Mouse (Mus musculus) ovary, adult 18-20 months (tissue): ENCODE measurements around the gene Mefv.
"Not testable (repeated sequence)": the region's sequence is repeated elsewhere in the genome, so short reads cannot be mapped to it uniquely, and the experiment has no call there.

Experiments
- DNase-seq: peaks from one replicate; pipeline ENCODE4 v3.0.0; 2022; ENCODE audit warnings: low spot score, mixed read lengths

Mefv gene

DNA sequence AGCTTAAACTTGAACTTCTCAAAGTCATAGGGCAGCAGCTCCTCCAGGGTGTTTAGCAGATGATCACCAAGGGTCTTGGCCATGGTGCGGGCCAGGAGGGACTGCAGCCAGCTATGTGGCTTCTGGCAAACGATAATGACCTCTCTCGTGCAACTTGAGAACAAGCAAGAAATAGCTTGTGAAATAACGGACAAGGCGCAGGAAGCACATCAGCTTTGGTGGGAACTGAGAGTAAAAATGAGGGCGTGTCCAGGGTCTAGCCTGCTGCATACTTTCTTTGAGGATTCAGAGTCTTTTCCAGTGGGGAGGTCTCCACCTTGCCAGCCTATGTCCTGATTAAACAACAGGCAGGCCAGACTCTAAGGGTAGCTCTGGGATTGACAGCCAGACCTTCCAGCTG, at the start of gene Mefv:
Gene Mefv, minus strand, starts transcription at position 118 of the 400 bp plus-strand sequence.
- DNase-seq = no peak

DNA sequence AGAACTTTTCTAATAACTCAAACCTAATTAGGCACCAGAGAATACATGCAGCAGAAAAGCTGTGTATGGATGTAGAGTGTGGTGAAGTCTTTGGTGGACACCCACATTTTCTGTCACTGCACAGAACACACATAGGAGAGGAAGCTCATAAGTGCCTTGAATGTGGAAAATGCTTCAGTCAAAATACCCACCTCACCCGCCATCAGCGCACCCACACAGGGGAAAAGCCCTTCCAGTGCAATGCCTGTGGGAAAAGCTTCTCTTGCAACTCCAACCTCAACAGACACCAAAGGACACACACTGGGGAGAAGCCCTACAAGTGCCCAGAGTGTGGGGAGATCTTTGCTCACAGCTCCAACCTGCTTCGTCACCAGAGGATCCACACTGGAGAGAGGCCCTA, 31.1 kb upstream of the Mefv start:
- no peak for DNase-seq

DNA sequence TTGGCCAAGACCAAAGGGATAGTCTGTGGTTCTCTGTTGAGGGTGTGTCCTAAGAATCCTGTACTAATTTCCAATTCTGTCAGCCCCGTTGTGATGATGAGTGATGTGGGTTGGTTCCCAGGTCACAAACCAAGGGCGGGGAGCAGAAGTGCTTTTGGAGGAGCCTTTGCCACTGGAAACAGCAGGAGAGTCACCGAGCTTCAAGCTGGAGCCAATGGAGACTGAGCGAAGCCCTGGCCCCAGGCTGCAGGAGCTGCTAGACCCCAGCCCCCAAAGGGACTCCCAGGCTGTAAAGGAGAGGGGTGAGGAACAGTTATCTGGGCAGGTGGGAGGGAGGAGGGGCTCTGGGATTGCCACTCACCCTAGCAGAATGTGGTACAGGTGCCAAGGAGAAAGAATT, 27.8 kb upstream of the Mefv start:
- DNase-seq = no peak

DNA sequence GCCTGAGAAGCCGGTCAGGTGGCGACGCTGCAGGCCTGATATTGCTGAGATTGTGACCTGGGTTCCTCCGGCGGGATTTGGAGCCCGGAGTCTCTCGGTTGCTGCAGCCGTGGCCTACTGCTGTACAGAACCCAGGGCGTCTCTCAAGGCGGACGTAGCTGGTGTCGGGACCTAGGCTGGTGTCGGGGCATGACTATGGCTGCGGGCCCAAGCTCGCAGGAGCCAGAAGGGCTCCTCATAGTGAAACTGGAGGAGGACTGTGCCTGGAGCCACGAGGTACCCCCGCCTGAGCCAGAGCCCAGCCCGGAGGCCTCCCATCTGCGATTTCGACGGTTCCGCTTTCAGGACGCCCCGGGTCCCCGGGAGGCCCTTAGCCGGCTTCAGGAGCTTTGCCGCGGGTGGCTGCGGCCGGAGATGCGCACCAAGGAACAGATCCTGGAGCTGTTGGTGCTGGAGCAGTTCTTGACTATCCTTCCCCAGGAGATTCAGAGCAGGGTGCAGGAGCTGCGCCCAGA, 26.3 kb upstream of the Mefv start:
- DNase-seq = no peak

DNA sequence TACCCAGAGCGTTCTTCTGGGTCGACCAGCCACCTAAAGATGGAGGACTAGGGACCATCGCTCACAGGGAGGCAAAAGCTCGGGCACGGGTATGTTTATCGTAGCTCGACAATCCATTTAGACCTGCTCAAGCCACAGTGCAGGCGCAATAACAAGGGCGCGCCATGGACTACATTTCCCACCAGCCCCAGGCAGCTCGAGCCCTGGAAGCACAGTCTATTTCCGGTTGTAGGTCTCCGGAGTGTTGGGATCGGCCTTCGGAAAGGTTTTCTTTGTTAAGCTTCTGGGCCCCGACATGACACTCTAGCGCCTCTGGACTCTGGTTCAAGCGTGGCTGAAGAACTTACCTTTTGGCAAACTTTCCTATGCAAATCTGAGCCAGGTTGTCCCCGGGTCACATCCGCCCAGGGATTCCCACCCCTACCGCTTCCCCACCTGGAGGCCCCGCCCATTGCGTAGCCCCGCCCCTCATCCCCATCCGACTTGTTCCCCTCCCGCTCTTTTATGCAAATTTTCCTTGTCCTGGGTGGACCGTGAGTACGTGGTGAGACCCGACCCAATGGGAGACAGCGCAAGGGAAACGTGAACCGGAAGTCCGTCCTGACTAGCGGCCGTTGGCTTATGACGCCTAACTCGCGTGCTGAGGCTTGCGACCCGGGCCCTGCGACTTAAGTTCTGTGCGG, 25.7 kb upstream of the Mefv start, which contains the start of gene Zfp263:
Gene Zfp263, plus strand, starts transcription at position 591 of the 683 bp plus-strand sequence.
- peak; percentile 92 for DNase-seq

DNA sequence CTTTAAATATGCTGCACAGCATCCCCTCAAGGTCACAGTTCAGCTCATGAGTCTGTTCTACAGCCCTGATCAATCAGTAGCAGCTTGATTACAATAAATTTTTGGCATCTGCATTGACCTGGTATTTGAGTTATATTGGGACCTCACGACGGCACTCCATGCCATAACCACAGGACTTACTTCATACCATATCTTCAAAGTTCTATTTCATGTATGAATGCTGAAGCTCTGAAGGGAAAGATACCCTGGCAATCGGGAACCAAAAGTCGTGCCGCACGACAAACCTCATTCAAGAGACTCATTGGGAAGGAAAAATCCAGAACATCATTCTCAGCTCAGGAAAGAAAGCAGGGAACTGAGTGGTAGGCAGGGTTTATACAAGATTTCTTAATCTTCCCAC, 24.6 kb upstream of the Mefv start:
- DNase-seq = no peak

DNA sequence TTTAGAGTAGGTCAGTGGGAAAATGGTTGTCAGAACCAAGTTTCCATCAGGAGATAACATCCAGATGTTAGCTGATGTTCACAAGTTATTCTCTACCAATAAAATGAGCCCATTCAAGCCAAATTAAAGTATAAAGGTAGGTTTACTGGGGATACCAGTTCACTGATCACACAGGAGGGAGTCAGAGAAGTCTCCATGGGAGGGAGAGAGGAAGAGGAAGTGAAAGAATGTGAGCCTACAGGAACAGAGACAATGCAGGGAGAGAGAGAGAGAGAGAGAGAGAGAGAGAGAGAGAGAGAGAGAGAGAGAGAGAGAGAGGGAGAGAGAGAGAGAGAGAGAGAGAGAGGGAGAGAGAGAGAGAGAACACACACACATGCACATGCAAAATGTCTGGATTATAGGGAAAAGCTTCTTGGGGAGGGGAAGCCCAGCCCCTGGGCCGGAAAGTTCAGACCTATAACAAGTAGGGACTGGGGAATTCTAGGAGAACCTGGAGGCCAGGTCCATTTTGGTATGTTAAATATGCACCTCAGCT, 15.4 kb upstream of the Mefv start:
- no peak for DNase-seq

DNA sequence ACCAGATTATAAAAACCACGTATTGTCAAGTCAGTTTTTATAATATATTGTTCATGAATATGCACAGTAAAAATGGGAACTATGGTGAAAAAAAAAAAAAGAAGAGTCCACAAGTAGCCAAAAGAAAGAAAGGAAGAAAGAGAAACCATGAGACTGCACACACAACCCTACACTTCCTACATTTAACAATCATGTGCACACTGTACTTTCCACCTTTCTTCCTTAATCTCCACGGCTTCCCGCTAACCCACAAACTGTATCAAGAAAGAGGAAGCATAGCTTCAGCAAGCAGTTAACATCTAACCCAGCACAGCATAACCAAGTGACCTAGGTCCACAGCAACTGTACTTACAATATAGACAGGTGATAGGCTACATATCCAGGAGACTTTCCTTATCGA, 14.7 kb upstream of the Mefv start:
- DNase-seq = no peak

DNA sequence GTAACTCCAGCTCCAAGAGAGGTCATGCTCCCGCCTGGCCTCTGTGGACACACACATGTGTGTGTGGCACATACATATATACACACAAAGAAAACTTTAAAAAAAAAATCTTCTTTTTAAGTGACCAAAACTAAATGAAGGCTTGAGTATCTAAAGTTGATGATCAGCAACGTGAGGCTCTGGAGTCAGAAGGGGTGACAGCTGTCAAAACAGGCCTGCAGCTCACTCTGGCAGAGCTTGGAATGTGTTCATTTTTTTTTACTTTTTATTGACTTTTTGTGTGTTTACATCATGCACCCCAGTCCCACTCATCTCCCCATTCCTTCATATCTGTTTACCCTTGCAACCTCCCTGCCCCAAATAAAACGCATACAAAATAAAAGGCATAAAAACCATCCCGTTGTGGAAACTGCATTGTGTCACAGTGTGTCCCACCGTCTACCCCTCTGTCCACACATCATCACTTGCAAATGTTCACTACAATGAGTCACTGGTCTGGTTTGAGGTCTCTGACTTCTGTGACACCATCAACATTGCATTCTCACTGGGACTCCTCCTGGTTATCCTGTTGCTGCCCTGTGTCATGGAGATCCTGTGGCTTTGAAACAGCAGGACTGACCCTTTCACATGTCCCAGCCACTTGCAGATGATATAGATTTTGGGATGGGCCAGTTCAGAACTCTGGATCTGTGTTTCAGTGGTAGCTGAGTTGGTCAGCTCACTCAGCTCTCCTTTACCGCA, 10.3 kb upstream of the Mefv start:
- DNase-seq = no peak

DNA sequence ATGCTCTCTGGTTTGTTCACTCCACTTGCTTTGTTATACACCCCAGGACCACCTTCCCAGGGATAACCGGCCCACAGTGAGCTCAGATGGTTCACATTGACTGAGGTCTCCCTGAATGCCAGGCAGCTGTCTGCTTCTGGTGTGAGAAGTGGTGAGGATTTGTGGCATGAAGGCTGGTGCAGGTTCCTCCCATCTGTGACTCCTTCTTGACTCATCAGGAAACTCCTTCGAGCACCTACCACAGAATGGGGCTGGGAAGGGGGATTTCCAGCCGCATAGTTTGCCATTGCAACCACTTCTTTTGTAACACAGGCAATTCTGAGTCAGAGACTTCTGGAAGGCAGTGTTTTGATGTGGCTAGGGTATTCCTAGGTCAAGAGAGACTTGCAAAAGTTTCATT, 5.3 kb upstream of the Mefv start:
- DNase-seq = no peak

DNA sequence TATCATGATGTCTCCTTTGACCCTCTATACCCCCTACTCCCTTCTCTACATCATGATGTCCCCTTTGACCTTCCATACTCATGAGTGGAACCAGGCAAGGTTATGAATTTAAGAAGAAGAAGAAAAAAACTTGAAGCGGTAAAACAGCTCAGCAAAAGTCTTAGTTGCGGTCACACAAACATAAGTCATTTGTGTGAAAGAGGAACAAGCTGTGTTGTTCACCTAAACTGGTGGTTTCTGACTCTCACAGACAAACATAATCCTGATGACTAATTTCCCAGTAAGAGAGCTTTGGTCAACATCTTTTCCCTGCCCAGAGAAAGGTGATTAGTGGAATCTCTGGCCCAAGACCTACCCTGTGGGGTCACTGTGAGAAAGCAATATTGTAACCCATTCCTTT, 3.2 kb downstream of the Mefv start:
- no peak for DNase-seq

DNA sequence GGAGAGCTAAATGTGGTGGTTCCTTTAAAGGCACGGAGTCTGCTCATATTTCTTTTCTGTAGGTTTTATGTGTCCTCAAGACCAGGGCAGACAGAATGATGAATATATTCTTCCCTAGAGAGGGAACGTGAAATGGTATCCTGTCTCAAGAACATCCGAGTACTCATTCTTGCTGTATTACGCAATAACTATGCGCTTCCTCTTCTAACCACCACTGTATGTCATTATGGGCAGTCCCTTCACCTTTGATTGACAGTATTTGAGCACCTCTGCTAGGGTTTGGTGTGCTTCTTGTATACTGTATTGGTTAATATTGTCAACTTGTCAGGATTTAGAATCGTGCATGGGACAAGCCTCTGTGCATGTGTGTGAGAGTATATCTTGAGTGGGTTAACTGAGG, 11.2 kb downstream of the Mefv start:
- no peak for DNase-seq

DNA sequence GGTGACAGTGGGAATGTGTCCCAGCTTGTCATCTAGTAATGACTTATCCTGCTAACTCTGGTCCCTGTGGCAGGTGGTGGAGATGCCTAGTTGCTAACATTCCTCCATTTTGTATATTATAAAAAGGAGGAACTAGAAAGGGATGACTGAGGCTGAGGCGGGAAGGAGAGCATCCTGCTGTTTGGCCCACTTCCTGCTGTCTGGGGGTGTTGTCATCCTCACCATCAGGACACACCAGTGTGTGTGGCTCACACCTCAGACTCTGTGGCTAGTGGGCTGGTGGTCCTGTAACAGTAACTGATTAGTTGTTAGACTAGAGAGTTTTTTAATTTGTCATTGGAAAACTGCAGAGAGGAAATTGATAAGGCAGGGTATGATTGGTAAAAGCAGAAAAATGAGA, 17.0 kb downstream of the Mefv start:
- DNase-seq = no peak

DNA sequence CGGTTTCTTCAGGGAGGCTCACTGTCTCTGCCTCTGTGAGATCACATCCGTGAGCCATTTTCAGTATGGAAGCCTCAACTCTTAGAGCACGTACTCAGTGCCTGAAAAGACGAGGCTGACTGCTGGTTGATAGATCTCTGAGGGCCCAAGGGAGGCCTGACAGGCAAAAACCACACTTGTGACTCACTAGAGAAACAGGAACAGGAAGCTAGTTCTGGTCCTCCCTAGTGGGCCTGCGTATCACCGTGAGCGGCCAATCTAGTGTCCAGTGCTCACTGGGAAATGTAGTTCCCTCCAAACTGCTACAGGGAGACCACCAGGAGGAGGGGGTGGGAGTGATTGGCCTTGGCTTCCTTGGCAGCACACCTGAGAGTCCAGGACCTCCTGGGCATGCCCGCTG, 18.6 kb downstream of the Mefv start:
- no peak for DNase-seq

DNA sequence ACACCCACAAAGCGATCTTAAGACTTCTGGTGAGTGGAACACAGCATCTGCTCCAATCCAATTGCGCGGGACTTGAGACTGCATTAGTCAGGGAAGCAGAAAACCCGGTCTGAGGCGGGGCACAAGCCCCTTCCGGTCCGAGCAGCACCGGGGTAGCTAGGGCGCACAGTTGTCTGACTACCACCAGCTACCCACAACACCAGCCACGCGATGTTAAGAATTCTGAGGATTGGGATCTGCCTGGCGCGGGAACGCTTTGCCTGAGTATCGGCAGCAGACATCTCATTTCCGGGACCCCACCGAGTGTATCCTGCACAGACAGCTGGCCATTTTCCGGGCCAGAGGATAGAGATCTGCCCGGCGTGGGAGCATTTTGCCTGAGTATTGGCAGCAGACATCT, 28.3 kb downstream of the Mefv start:
- not testable (repeated sequence) for DNase-seq
